Mouse (Mus musculus): ENCODE measurements around the gene Sbp.
"Not testable (repeated sequence)": the region's sequence is repeated elsewhere in the genome, so short reads cannot be mapped to it uniquely, and the experiment has no call there.

The Sbp gene

GRCm38 (mm10) chr17:23941372-23941771 is at the start of gene Sbp:
Gene Sbp, plus strand, starts transcription at chr17:23941672.
- no peak for DNase-seq

GRCm38 (mm10) chr17:23917158-23917557 is 24.3 kb upstream of the Sbp start, which contains the start of gene Dcpp3:
Gene Dcpp3, plus strand, starts transcription at chr17:23917458.
- not testable (repeated sequence) for DNase-seq

- peak; percentile 82 to 89 for DNase-seq
Measured at GRCm38 (mm10) chr17:23924531-23925007, 16.9 kb upstream of the Sbp start.

- peak in 1 of 2 experiments; percentile 47 for DNase-seq
Measured at GRCm38 (mm10) chr17:23925090-23925493, 16.4 kb upstream of the Sbp start.

GRCm38 (mm10) chr17:23931157-23931556 is 10.3 kb upstream of the Sbp start:
- no peak for DNase-seq

- not testable (repeated sequence) for DNase-seq
Measured at GRCm38 (mm10) chr17:23947486-23947885, 6.0 kb downstream of the Sbp start.

- DNase-seq = no peak
Measured at GRCm38 (mm10) chr17:23949068-23949467, 7.6 kb downstream of the Sbp start.

GRCm38 (mm10) chr17:23950828-23951227 is 9.4 kb downstream of the Sbp start:
- not testable (repeated sequence) for DNase-seq

GRCm38 (mm10) chr17:23955174-23955573 is 13.7 kb downstream of the Sbp start, which contains the start of gene Sbpl:
Gene Sbpl, minus strand, starts transcription at chr17:23955274.
- no peak for DNase-seq

- DNase-seq = peak; percentile 64 to 69
Measured at GRCm38 (mm10) chr17:23960084-23960738, 18.7 kb downstream of the Sbp start.

GRCm38 (mm10) chr17:23961573-23962122 is 20.2 kb downstream of the Sbp start:
- DNase-seq = no peak

GRCm38 (mm10) chr17:23965805-23966425 is 24.4 kb downstream of the Sbp start:
- no peak for DNase-seq

- DNase-seq = no peak
Measured at GRCm38 (mm10) chr17:23966658-23967401, 25.4 kb downstream of the Sbp start.

GRCm38 (mm10) chr17:23968780-23969179 is 27.3 kb downstream of the Sbp start:
- DNase-seq = peak in 1 of 2 experiments; percentile 24

GRCm38 (mm10) chr17:23969231-23969630 is 27.8 kb downstream of the Sbp start:
- DNase-seq = peak; percentile 69 to 76

GRCm38 (mm10) chr17:23971315-23971714 is 29.8 kb downstream of the Sbp start:
- no peak for DNase-seq

GRCm38 (mm10) chr17:23976665-23977064 is 35.2 kb downstream of the Sbp start:
- DNase-seq = no peak

GRCm38 (mm10) chr17:23979471-23979870 is 38.0 kb downstream of the Sbp start:
- DNase-seq = no peak

- no peak for DNase-seq
Measured at GRCm38 (mm10) chr17:23980297-23980909, 38.9 kb downstream of the Sbp start, which contains the start of gene Prss30. Gene Prss30, minus strand, starts transcription at chr17:23980566.

GRCm38 (mm10) chr17:23982912-23983311 is 41.4 kb downstream of the Sbp start:
- no peak for DNase-seq

GRCm38 (mm10) chr17:23984989-23985388 is 43.5 kb downstream of the Sbp start:
- no peak for DNase-seq

- no peak for DNase-seq
Measured at GRCm38 (mm10) chr17:23989802-23990201, 48.3 kb downstream of the Sbp start.
